In genomic region chr2:32536634-32537359, GRCm38 (mm10) we compare ENCODE assay signal across 8 mouse cellular contexts. TPM values are rescaled to one million over a fixed set of nuclear protein-coding genes. Genes with fewer than 3 reads are reported as not detected.
DNase-seq lines count a peak whose midpoint lies in the region; ATAC-seq and TF ChIP-seq lines count a peak whose summit lies in the region.

No protein-coding gene starts in this region.

- TF ChIP-seq EP300 in heart, adult 2 months (IDR thresholded peaks at IDR 0.05; ENCODE audit: insufficient read depth, low read depth, low read length) = 0 out of 2 replicates have a peak, but pooled peaks have one; percentile 38

- peak overlapping the region; percentile 79 for H3K4me3 ChIP-seq in erythroblast, embryonic 14.5 days (replicated peaks)
- H3K4me3 ChIP-seq in heart, adult 2 months = peak overlapping the region; percentile 93
- peak overlapping the region; percentile 91 for H3K4me3 ChIP-seq in limb, embryonic 12.5 days (replicated peaks)
- peak overlapping the region; percentile 89 for H3K4me3 ChIP-seq in midbrain, embryonic 15.5 days

- WGBS in heart, adult 2 months = 12% methylated on average over 11 of the region's 11 CpGs
- 3% methylated on average over 11 of the region's 11 CpGs for WGBS in limb, embryonic 12.5 days
- 3% methylated on average over 11 of the region's 11 CpGs for WGBS in midbrain, embryonic 15.5 days

- peak overlapping the region; percentile 75 for H3K9ac ChIP-seq in heart, adult 2 months (ENCODE audit: low read depth, low read length)
- peak overlapping the region; percentile 93 for H3K9ac ChIP-seq in limb, embryonic 12.5 days (replicated peaks)
- H3K9ac ChIP-seq in midbrain, embryonic 15.5 days = peak overlapping the region; percentile 78

- ATAC-seq in erythroblast, adult 5-6 weeks (replicated peaks; ENCODE audit: low FRiP score, poor library complexity, severe bottlenecking) = no peak
- ATAC-seq in limb, embryonic 12.5 days (ENCODE audit: insufficient number of reproducible peaks, insufficient read depth, low FRiP score, low TSS enrichment, low read depth) = no peak
- no peak for ATAC-seq in midbrain, embryonic 15.5 days (replicated peaks)

- H3K9me3 ChIP-seq in erythroblast, embryonic 14.5 days (ENCODE audit: control insufficient read depth, low read length) = no peaks in the 10 kb centered on the region; the same call in 1 of the 2 replicates
- no peaks in the 10 kb centered on the region for H3K9me3 ChIP-seq in limb, embryonic 12.5 days
- no peaks in the 10 kb centered on the region for H3K9me3 ChIP-seq in midbrain, embryonic 15.5 days

- peak overlapping the region; percentile 92 for H3K27ac ChIP-seq in heart, adult 2 months
- peak overlapping the region; percentile 77 for H3K27ac ChIP-seq in limb, embryonic 12.5 days
- peak overlapping the region; percentile 67 for H3K27ac ChIP-seq in midbrain, embryonic 15.5 days

- intact Hi-C loops in heart, adult 2 months (cut with DNase I) = loop anchor here (1.0 to 2.0 kb wide), 2 partner anchors 22 to 30 kb away; no protein-coding TSS in a partner anchor

- no peak for TF ChIP-seq POLR2A in heart, adult 2 months (IDR thresholded peaks at IDR 0.05; ENCODE audit: insufficient read depth, low read depth, low read length)

- H3K79me2 ChIP-seq in heart, adult 2 months (replicated peaks; ENCODE audit: control insufficient read depth, insufficient read depth, low read length) = peaks cover 2% of the 10 kb centered on the region

- H3K4me2 ChIP-seq in limb, embryonic 12.5 days = peak overlapping the region; percentile 88
- peak overlapping the region; percentile 72 for H3K4me2 ChIP-seq in midbrain, embryonic 15.5 days

- TF ChIP-seq CTCF in heart, adult 2 months (IDR thresholded peaks at IDR 0.05) = peak; percentile 63

- DNase-seq in embryo, embryonic 11 days = peak; percentile 66
- DNase-seq in heart, adult 2 months = peak; percentile 68 to 72
- DNase-seq in kidney, adult 18-20 months = peak; percentile 79
- DNase-seq in spleen, postnatal 4 days (ENCODE audit: low spot score in 2 of 2) = peak; percentile 30 to 67

- no peaks in the 10 kb centered on the region for H3K36me3 ChIP-seq in erythroblast, embryonic 14.5 days (ENCODE audit: control insufficient read depth)
- no peaks in the 10 kb centered on the region for H3K36me3 ChIP-seq in heart, adult 2 months (ENCODE audit: control insufficient read depth, insufficient read depth, low read length)
- H3K36me3 ChIP-seq in limb, embryonic 12.5 days = no peaks in the 10 kb centered on the region
- no peaks in the 10 kb centered on the region for H3K36me3 ChIP-seq in midbrain, embryonic 15.5 days (replicated peaks)

- H3K4me1 ChIP-seq in erythroblast, embryonic 14.5 days (ENCODE audit: control insufficient read depth) = peaks cover 20% of the 10 kb centered on the region
- peaks cover 18% of the 10 kb centered on the region for H3K4me1 ChIP-seq in heart, adult 2 months (ENCODE audit: control insufficient read depth, insufficient read depth, low read length)
- H3K4me1 ChIP-seq in limb, embryonic 12.5 days (replicated peaks) = peaks cover 59% of the 10 kb centered on the region
- H3K4me1 ChIP-seq in midbrain, embryonic 15.5 days = peaks cover 61% of the 10 kb centered on the region

- peaks cover 66% of the 10 kb centered on the region for H3K27me3 ChIP-seq in erythroblast, embryonic 14.5 days (ENCODE audit: control insufficient read depth)
- no peaks in the 10 kb centered on the region for H3K27me3 ChIP-seq in heart, adult 2 months (ENCODE audit: control insufficient read depth, insufficient read depth, low read length)
- H3K27me3 ChIP-seq in limb, embryonic 12.5 days = no peaks in the 10 kb centered on the region
- H3K27me3 ChIP-seq in midbrain, embryonic 15.5 days (replicated peaks) = no peaks in the 10 kb centered on the region

RNA-seq across cellular contexts. Expression of gene Fam102a, which starts 1.7 kb away (rescaled TPM):
- 0.03 and 0.06 TPM in 2 replicates for polyA plus RNA-seq in erythroblast, embryonic 14.5 days (2012)
- 1.2 and 2.7 TPM in 2 replicates for total RNA-seq in erythroblast, adult 5-6 weeks (2015; ENCODE audit: low replicate concordance)
- 0.28 and 6.5 TPM in 2 replicates for total RNA-seq in erythroblast, adult 5-6 weeks (2017; ENCODE audit: low replicate concordance)
- total RNA-seq in heart, adult 2 months (2021) = 1 to 10 TPM; 7.0 to 7.1 TPM
- polyA plus RNA-seq in heart, adult 2 months (2012; rRNA removed) = 9.2 and 10.6 TPM in 2 replicates
- 12.3 and 16.0 TPM in 2 replicates for polyA plus RNA-seq in limb, embryonic 12.5 days (2016; fragmentation: Nextera tagmentation; extraction: Ambion mirVana)
- 7.3 TPM in 2 replicates for polyA plus RNA-seq in midbrain, embryonic 15.5 days (2015; fragmentation: Nextera tagmentation; extraction: Ambion mirVana)

RNA-seq across cellular contexts. Expression of gene Dpm2, which starts 33.9 kb away (rescaled TPM):
- 1.2 and 1.7 TPM in 2 replicates for polyA plus RNA-seq in erythroblast, embryonic 14.5 days (2012)
- total RNA-seq in erythroblast, adult 5-6 weeks (2015; ENCODE audit: low replicate concordance) = 26.9 and 41.0 TPM in 2 replicates
- 8.6 and 18.2 TPM in 2 replicates for total RNA-seq in erythroblast, adult 5-6 weeks (2017; ENCODE audit: low replicate concordance)
- total RNA-seq in heart, adult 2 months (2021) = 10 to 100 TPM; 17.4 to 18.0 TPM
- polyA plus RNA-seq in heart, adult 2 months (2012; rRNA removed) = 65.3 and 69.2 TPM in 2 replicates
- 99.3 and 99.7 TPM in 2 replicates for polyA plus RNA-seq in limb, embryonic 12.5 days (2016; fragmentation: Nextera tagmentation; extraction: Ambion mirVana)
- polyA plus RNA-seq in midbrain, embryonic 15.5 days (2015; fragmentation: Nextera tagmentation; extraction: Ambion mirVana) = 145 and 150 TPM in 2 replicates

RNA-seq across cellular contexts. Expression of gene Pip5kl1, which starts 37.8 kb away (rescaled TPM):
- not detected in 2 replicates for polyA plus RNA-seq in erythroblast, embryonic 14.5 days (2012)
- not detected in 2 replicates for total RNA-seq in erythroblast, adult 5-6 weeks (2015; ENCODE audit: low replicate concordance)
- total RNA-seq in erythroblast, adult 5-6 weeks (2017; ENCODE audit: low replicate concordance) = 1.9 TPM in 1 of 2 replicates, not detected in the other
- not detected for total RNA-seq in heart, adult 2 months (2021)
- polyA plus RNA-seq in heart, adult 2 months (2012; rRNA removed) = 0.25 TPM in 1 of 2 replicates, not detected in the other
- 3.9 and 5.4 TPM in 2 replicates for polyA plus RNA-seq in limb, embryonic 12.5 days (2016; fragmentation: Nextera tagmentation; extraction: Ambion mirVana)
- 11.3 and 11.8 TPM in 2 replicates for polyA plus RNA-seq in midbrain, embryonic 15.5 days (2015; fragmentation: Nextera tagmentation; extraction: Ambion mirVana)

RNA-seq across cellular contexts. Expression of gene 9430097D07Rik, which starts 38.7 kb away (rescaled TPM):
- polyA plus RNA-seq in erythroblast, embryonic 14.5 days (2012) = not detected in 2 replicates
- total RNA-seq in erythroblast, adult 5-6 weeks (2015; ENCODE audit: low replicate concordance) = not detected in 2 replicates
- total RNA-seq in erythroblast, adult 5-6 weeks (2017; ENCODE audit: low replicate concordance) = not detected in 2 replicates
- not detected for total RNA-seq in heart, adult 2 months (2021)
- not detected in 2 replicates for polyA plus RNA-seq in heart, adult 2 months (2012; rRNA removed)
- 0.55 TPM in 1 of 2 replicates, not detected in the other for polyA plus RNA-seq in limb, embryonic 12.5 days (2016; fragmentation: Nextera tagmentation; extraction: Ambion mirVana)
- 0.60 and 0.86 TPM in 2 replicates for polyA plus RNA-seq in midbrain, embryonic 15.5 days (2015; fragmentation: Nextera tagmentation; extraction: Ambion mirVana)

RNA-seq across cellular contexts. Expression of gene St6galnac4, which starts 50.1 kb away (rescaled TPM):
- 0.21 and 0.30 TPM in 2 replicates for polyA plus RNA-seq in erythroblast, embryonic 14.5 days (2012)
- total RNA-seq in erythroblast, adult 5-6 weeks (2015; ENCODE audit: low replicate concordance) = 8.8 and 9.4 TPM in 2 replicates
- total RNA-seq in erythroblast, adult 5-6 weeks (2017; ENCODE audit: low replicate concordance) = 3.8 and 4.9 TPM in 2 replicates
- 10 to 100 TPM; 16.2 to 17.8 TPM for total RNA-seq in heart, adult 2 months (2021)
- polyA plus RNA-seq in heart, adult 2 months (2012; rRNA removed) = 25.2 and 28.6 TPM in 2 replicates
- polyA plus RNA-seq in limb, embryonic 12.5 days (2016; fragmentation: Nextera tagmentation; extraction: Ambion mirVana) = 29.8 and 29.9 TPM in 2 replicates
- polyA plus RNA-seq in midbrain, embryonic 15.5 days (2015; fragmentation: Nextera tagmentation; extraction: Ambion mirVana) = 33.3 and 36.5 TPM in 2 replicates

Comparison
In these comparisons a context has a peak if more than half of its experiments do, and no peak if none do; other contexts are left out.
1. RNA of gene Dpm2, which starts 33.9 kb away (polyA plus RNA-seq): 145 to 150 TPM in midbrain, embryonic 15.5 days, 99.3 to 99.7 TPM in limb, embryonic 12.5 days and 65.3 to 69.2 TPM in heart, adult 2 months; 1.2 to 1.7 TPM in erythroblast, embryonic 14.5 days; every median in the first group is over 10 times any median in the second.
2. Peak in every context shown above with its lines, with median percentiles within 50 percentile points of each other: H3K4me3 ChIP-seq, DNase-seq, H3K27ac ChIP-seq and H3K9ac ChIP-seq.